Mouse (Mus musculus): ENCODE measurements around the gene Gm7694. TPM values are rescaled to one million over a fixed set of nuclear protein-coding genes. Genes with fewer than 3 reads are reported as not detected.
A peak's percentile ranks its signal among the peaks of the same experiment; 100 is the strongest.

The Gm7694 gene
- polyA plus RNA-seq, 1 experiment: 6.5 TPM

GRCm38 (mm10) chr1:170282415-170283129 lies 23.6 kb downstream of the Gm7694 start:
- DNase-seq (ENCODE audit: low read depth): no peak
- TF ChIP-seq POLR2A (IDR thresholded peaks at IDR 0.05; ENCODE audit: borderline replicate concordance, extremely low read depth, insufficient read depth, insufficient read length, poor library complexity, severe bottlenecking) (no peak), CTCF (IDR thresholded peaks at IDR 0.05; ENCODE audit: borderline replicate concordance, extremely low read depth, insufficient read depth, insufficient read length) (no peak)

GRCm38 (mm10) chr1:170277016-170277415 lies 29.1 kb downstream of the Gm7694 start, which contains the start of gene Sh2d1b1:
Sh2d1b1 (plus strand) TSS chr1:170277320.
- no peak for DNase-seq (ENCODE audit: low read depth)
- TF ChIP-seq CTCF (IDR thresholded peaks at IDR 0.05; ENCODE audit: borderline replicate concordance, extremely low read depth, insufficient read depth, insufficient read length) (no peak), POLR2A (IDR thresholded peaks at IDR 0.05; ENCODE audit: borderline replicate concordance, extremely low read depth, insufficient read depth, insufficient read length, poor library complexity, severe bottlenecking) (no peak)

DNA sequence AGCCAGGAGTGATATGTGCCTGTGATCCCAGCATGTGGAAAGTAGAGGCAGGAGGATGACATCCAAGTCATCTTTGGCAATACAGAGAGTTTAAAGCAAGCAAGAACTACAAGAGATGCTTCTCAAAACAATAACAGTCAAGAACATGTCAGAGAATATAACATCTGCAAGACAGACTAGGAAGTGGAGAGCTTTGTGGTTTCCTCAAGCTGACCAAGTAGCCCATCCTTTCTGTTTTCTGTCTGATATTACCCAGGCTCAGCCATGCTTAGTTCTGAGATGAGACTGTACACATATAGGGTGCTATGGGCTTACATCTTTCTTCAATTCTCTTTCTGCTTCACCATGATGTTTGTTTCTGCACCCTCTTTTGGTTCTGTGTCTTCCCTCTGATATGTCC lies 32.9 kb downstream of the Gm7694 start:
- no peak for DNase-seq (ENCODE audit: low read depth)
- no peak for TF ChIP-seq CTCF (IDR thresholded peaks at IDR 0.05; ENCODE audit: borderline replicate concordance, extremely low read depth, insufficient read depth, insufficient read length)
- no peak for TF ChIP-seq POLR2A (IDR thresholded peaks at IDR 0.05; ENCODE audit: borderline replicate concordance, extremely low read depth, insufficient read depth, insufficient read length, poor library complexity, severe bottlenecking)

GRCm38 (mm10) chr1:170270696-170271095 lies 35.4 kb downstream of the Gm7694 start:
- no peak for DNase-seq (ENCODE audit: low read depth)
- TF ChIP-seq POLR2A (IDR thresholded peaks at IDR 0.05; ENCODE audit: borderline replicate concordance, extremely low read depth, insufficient read depth, insufficient read length, poor library complexity, severe bottlenecking) (no peak), CTCF (IDR thresholded peaks at IDR 0.05; ENCODE audit: borderline replicate concordance, extremely low read depth, insufficient read depth, insufficient read length) (no peak)

DNA sequence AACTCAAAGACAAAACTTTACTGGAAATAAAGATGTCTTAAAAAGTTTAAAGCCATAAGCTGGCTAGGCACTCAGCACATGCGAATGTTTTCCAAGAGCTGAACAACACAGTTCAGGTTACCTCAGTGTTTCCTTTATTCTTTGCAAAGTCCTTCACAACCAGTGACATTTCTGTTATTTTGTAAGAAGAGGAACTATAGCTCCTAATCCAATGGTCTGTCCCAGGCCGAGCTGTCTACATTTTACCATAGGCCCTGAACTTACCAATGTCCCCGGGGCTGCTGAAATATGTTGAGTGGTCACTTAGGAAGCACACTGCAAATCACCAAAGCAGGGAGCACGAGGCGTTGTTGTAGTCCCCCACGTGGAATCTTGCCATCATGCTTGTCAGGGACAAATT lies 35.9 kb downstream of the Gm7694 start:
- DNase-seq (ENCODE audit: low read depth): no peak
- no peak for TF ChIP-seq CTCF (IDR thresholded peaks at IDR 0.05; ENCODE audit: borderline replicate concordance, extremely low read depth, insufficient read depth, insufficient read length)

- TF ChIP-seq POLR2A (IDR thresholded peaks at IDR 0.05; ENCODE audit: borderline replicate concordance, extremely low read depth, insufficient read depth, insufficient read length, poor library complexity, severe bottlenecking): peak; percentile 67
- TF ChIP-seq CTCF (IDR thresholded peaks at IDR 0.05; ENCODE audit: borderline replicate concordance, extremely low read depth, insufficient read depth, insufficient read length): no peak
- DNase-seq (ENCODE audit: low read depth): peak; percentile 96
These were observed 50.6 kb downstream of the Gm7694 start for GRCm38 (mm10) chr1:170255560-170255910.

DNA sequence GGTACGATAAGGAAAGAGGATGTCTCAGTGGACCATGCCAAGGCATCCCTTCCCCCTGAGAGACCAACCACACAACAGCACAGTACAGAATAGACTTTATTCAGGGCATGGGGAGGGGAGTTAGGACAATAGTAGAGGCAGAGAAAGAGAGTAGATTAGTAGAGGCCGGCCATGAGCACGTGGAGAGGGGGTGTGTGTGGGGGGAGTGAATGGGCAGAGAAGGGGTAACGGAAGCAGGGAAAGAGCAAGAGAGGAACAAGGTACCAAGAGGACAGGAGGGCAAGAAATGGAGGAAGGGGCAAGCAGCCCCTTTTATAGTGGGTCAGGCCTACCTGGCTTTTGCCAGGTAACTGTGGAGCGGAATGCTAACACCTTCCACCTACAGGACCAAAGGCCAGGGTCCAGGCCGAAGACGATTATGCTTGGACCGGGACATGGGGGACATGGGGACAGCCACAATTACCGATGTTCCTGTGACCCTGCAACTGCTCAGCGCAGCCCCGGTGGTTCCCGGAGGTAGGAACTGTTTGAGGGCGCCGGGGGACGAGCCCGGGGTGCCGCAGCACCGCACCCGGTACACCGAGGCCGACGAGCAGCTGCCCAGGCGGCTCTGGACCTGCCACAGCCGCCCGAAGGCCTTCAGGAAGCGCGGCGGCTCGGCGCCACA lies 51.1 kb downstream of the Gm7694 start:
- DNase-seq (ENCODE audit: low read depth): no peak
- TF ChIP-seq CTCF (IDR thresholded peaks at IDR 0.05; ENCODE audit: borderline replicate concordance, extremely low read depth, insufficient read depth, insufficient read length): no peak
- no peak for TF ChIP-seq POLR2A (IDR thresholded peaks at IDR 0.05; ENCODE audit: borderline replicate concordance, extremely low read depth, insufficient read depth, insufficient read length, poor library complexity, severe bottlenecking)

Other genes starting within 250 kb of the Gm7694 start
- 5.0 and 8.2 TPM in 2 replicates for gene Ddr2, start 195.6 kb downstream of the Gm7694 start, polyA plus RNA-seq (2012; rRNA removed)
- gene Uap1, start 131.4 kb downstream of the Gm7694 start, polyA plus RNA-seq (2012; rRNA removed): 31.2 and 34.0 TPM in 2 replicates
- gene Uhmk1, start 90.9 kb downstream of the Gm7694 start, polyA plus RNA-seq (2012; rRNA removed): 21.8 and 26.2 TPM in 2 replicates
- not detected in 2 replicates for gene Sh2d1b2, start 73.6 kb downstream of the Gm7694 start, polyA plus RNA-seq (2012; rRNA removed)
- gene Sh2d1b1, start 29.0 kb downstream of the Gm7694 start, polyA plus RNA-seq (2012; rRNA removed): 0.10 TPM in 1 of 2 replicates, not detected in the other
- not detected in 2 replicates for gene Spata46, start 2.5 kb upstream of the Gm7694 start, polyA plus RNA-seq (2012; rRNA removed)

All from brain, embryonic 14.5 days (tissue).